Mouse (Mus musculus): ENCODE measurements around the gene Klhdc4.

Klhdc4 gene

DNA sequence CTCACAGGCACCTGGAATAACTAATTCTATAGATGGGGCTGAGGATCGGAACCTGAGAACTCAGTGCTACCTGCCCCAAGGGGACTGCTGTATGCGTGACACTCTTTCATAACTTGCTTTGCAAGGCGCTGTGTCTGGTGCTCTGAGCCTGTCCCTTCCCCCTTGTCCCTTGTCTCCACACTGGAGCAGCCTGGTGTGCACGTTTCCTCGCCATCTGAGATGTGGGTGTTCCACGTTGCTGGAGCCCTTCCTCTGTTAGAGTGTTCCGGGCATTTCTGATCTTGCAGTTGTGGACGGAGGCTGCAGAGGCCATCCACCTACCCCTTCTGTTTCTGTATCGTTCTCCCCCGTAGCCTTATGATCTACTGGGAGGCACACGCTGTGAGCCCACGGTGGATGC lies 70.9 kb downstream of the Klhdc4 start:
- no peak for DNase-seq (ENCODE audit: low read depth in 2 of 2, low spot score in 2 of 2)

DNA sequence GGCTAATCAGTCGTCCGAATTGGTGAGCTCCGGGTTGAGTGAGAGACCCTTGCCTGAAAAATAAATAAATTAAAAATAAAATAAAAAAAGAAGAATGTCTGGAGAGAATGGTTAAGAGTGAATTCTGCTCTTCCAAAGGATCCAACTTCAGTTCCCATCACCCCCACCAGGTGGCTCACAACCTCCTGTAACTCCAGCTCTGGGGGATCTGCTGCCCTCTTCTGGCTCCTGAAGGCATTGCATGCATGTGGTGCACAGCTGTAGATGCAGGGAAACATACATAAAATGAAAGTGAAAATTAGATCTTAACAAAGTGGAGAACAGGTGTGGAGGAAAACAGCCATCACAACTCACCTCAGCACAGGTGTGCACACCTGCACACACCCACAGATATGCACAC lies 78.0 kb downstream of the Klhdc4 start:
- DNase-seq (ENCODE audit: low read depth in 2 of 2, low spot score in 2 of 2), result peak; percentile 35 to 44

DNA sequence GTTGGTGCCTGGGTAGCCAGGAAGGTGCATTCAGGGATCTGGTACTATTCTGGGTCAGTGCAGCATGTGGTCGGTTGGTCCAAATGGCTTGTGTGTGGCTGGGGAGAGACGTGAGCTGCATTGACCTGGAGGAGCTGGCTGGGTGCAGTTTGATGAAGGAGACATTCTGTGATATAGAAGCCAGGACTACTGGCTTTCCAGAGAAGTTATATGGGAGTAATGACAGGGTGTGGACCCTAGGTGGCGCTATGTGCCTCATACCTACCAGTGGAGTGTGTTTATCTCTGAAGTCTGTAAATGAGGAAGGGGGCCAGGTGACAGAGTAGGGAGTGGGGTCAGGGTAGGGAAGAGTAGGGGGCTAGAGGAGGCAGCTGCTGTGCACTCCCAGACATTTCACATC lies 78.9 kb downstream of the Klhdc4 start:
- DNase-seq (ENCODE audit: low read depth in 2 of 2, low spot score in 2 of 2), result no peak

DNA sequence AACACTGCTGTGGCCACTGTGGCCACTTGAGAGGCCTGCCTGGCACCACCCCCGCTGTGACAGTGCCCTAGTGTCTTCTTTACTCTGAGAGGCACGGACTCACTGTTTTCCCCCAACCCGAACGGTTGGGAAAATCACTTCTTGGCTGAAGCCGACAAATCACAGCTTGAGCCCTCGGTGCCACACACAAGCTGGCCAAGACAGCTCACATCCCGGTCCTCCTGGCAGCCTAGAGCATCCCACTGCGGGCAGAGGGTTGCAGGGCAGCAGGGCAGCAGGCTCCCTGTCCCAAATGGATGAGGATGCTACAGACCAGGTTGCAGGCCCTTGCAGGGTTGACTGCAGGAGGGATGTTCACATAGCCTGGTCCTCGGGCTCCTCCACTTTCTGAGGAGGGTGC lies 79.9 kb downstream of the Klhdc4 start:
- no peak for DNase-seq (ENCODE audit: low read depth in 2 of 2, low spot score in 2 of 2)

Measured in CD8-positive naive resting alpha-beta T cell, adult 2 months (primary cell).